Mouse (Mus musculus) CH12.LX (cell line): Measurements from ENCODE around the gene Olfr1394. TPM values are rescaled to one million over a fixed set of nuclear protein-coding genes. Genes with fewer than 3 reads are reported as not detected.
A peak's percentile ranks its signal among the peaks of the same experiment; 100 is the strongest.

ENCODE experiments used
- DNase-seq: peaks from one replicate; pipeline ENCODE4 v3.0.0-alpha.2; 2013; ENCODE audit errors: extremely low read depth
- H3K27ac ChIP-seq: 2 replicates; pipeline ENCODE4 v1.5.1; 2012; ENCODE audit warnings: low read depth, mild to moderate bottlenecking, control low read depth, moderate library complexity; ENCODE audit not compliant: insufficient read depth
- H3K27me3 ChIP-seq: replicated peaks from 2 replicates; pipeline ENCODE3; 2012; ENCODE audit warnings: inconsistent platforms
- H3K36me3 ChIP-seq, 2 experiments: replicated peaks in 1 of 2; 2 replicates each; pipeline versions ENCODE3 to v1.6.1; 2012; ENCODE audit warnings: inconsistent platforms in 1 of 2, low read length in 1 of 2, mild to moderate bottlenecking in 1 of 2, mixed read lengths in 1 of 2, moderate library complexity in 1 of 2; ENCODE audit not compliant: control insufficient read depth in 1 of 2, insufficient read depth in 1 of 2
- H3K4me1 ChIP-seq, 2 experiments: 2 replicates each; pipeline ENCODE4 v1.6.1; 2012; ENCODE audit warnings: inconsistent platforms in 1 of 2, moderate library complexity in 1 of 2; ENCODE audit not compliant: insufficient read depth in 2 of 2, control insufficient read depth in 1 of 2
- H3K4me2 ChIP-seq: 2 replicates; pipeline ENCODE4 v1.6.1; 2012; ENCODE audit warnings: low read depth, mild to moderate bottlenecking, control low read depth; ENCODE audit not compliant: poor library complexity, insufficient read depth, severe bottlenecking
- H3K4me3 ChIP-seq, 3 experiments: fragments of 150-350 bp in 1 of 3; sonication (generic) in 1 of 3; replicated peaks in 1 of 3; 2 replicates each; pipeline versions ENCODE3 to v1.5.1; 2011 to 2012; ENCODE audit warnings: low read depth in 2 of 3, low read length in 2 of 3, mild to moderate bottlenecking in 2 of 3, moderate library complexity in 2 of 3, control low read depth in 1 of 3, improper control_type of control experiment in 1 of 3, inconsistent platforms in 1 of 3, mixed read lengths in 1 of 3; ENCODE audit not compliant: poor library complexity in 1 of 3
- H3K79me2 ChIP-seq: replicated peaks from 2 replicates; pipeline ENCODE4 v1.6.1; 2012; ENCODE audit warnings: mild to moderate bottlenecking, moderate library complexity; ENCODE audit not compliant: control insufficient read depth, poor library complexity, insufficient read depth, severe bottlenecking; ENCODE audit errors: extremely low read depth
- H3K9ac ChIP-seq: 2 replicates; pipeline ENCODE4 v1.6.1; 2012; ENCODE audit warnings: low read depth, mild to moderate bottlenecking, control low read depth, moderate library complexity; ENCODE audit not compliant: insufficient read depth
- H3K9me3 ChIP-seq: replicated peaks from 2 replicates; pipeline ENCODE3; 2012; ENCODE audit warnings: low read length, inconsistent platforms, mixed read lengths
- BHLHE40 ChIP-seq: IDR thresholded peaks from 2 replicates; pipeline ENCODE4 v1.6.1; 2011; ENCODE audit warnings: mild to moderate bottlenecking, low read depth, low read length, improper control_type of control experiment
- CTCF ChIP-seq, 2 experiments: IDR thresholded peaks in 1 of 2; conservative IDR thresholded peaks in 1 of 2; 2 replicates each; pipeline ENCODE4 v1.5.1; 2011 to 2012; ENCODE audit warnings: low read depth in 2 of 2, low read length in 2 of 2, improper control_type of control experiment in 1 of 2, inconsistent platforms in 1 of 2, mild to moderate bottlenecking in 1 of 2, moderate library complexity in 1 of 2
- E2F4 ChIP-seq: IDR thresholded peaks from 2 replicates; pipeline ENCODE4 v1.6.1; 2011; ENCODE audit warnings: low read depth, low read length, improper control_type of control experiment; ENCODE audit not compliant: insufficient replicate concordance
- ELF1 ChIP-seq: IDR thresholded peaks from 2 replicates; pipeline ENCODE4 v1.6.1; 2014; ENCODE audit warnings: low read depth, mild to moderate bottlenecking, inconsistent platforms, low read length, improper control_type of control experiment
- GABPA ChIP-seq: IDR thresholded peaks from 2 replicates; pipeline ENCODE4 v1.6.1; 2012; ENCODE audit warnings: low read depth, low read length, improper control_type of control experiment, inconsistent platforms; ENCODE audit not compliant: insufficient replicate concordance
- JUND ChIP-seq: conservative IDR thresholded peaks from 2 replicates; pipeline ENCODE4 v1.6.1; 2011; ENCODE audit warnings: low read depth, low read length, improper control_type of control experiment
- MXI1 ChIP-seq: IDR thresholded peaks from 2 replicates; pipeline ENCODE4 v1.6.1; 2011; ENCODE audit warnings: mild to moderate bottlenecking, low read depth, low read length, improper control_type of control experiment
- MYC ChIP-seq: IDR thresholded peaks from 2 replicates; pipeline ENCODE4 v1.6.1; 2011; ENCODE audit warnings: low read depth, mild to moderate bottlenecking, improper control_type of control experiment, low read length
- NRF1 ChIP-seq: IDR thresholded peaks from 2 replicates; pipeline ENCODE4 v1.6.1; 2014; ENCODE audit warnings: low read depth, mild to moderate bottlenecking, inconsistent platforms, low read length, improper control_type of control experiment, moderate library complexity
- PAX5 ChIP-seq: IDR thresholded peaks from 2 replicates; pipeline ENCODE4 v1.6.1; 2012; ENCODE audit warnings: low read length, inconsistent platforms, mixed read lengths
- POLR2A ChIP-seq: IDR thresholded peaks from 2 replicates; pipeline ENCODE4 v1.6.1; 2011; ENCODE audit warnings: low read depth, mild to moderate bottlenecking, improper control_type of control experiment, low read length
- POLR2AphosphoS2 ChIP-seq: IDR thresholded peaks from 2 replicates; pipeline ENCODE4 v1.6.1; 2011; ENCODE audit warnings: low read depth, low read length, improper control_type of control experiment
- RAD21 ChIP-seq: IDR thresholded peaks from 2 replicates; pipeline ENCODE4 v1.6.1; 2011; ENCODE audit warnings: low read depth, mild to moderate bottlenecking, low read length, improper control_type of control experiment, moderate library complexity
- RCOR1 ChIP-seq: conservative IDR thresholded peaks from 2 replicates; pipeline ENCODE4 v1.6.1; 2012; ENCODE audit warnings: low read depth, mild to moderate bottlenecking, inconsistent platforms, low read length, improper control_type of control experiment
- SMC3 ChIP-seq: IDR thresholded peaks from 2 replicates; pipeline ENCODE4 v1.6.1; 2011; ENCODE audit warnings: low read depth, low read length, improper control_type of control experiment
- TBP ChIP-seq: conservative IDR thresholded peaks from 2 replicates; pipeline ENCODE4 v1.6.1; 2011; ENCODE audit warnings: low read depth, low read length, improper control_type of control experiment
- TCF12 ChIP-seq: IDR thresholded peaks from 2 replicates; pipeline ENCODE4 v1.6.1; 2014; ENCODE audit warnings: low read depth, mild to moderate bottlenecking, inconsistent platforms, low read length, improper control_type of control experiment
- USF1 ChIP-seq: IDR thresholded peaks from 2 replicates; pipeline ENCODE4 v1.6.1; 2014; ENCODE audit warnings: low read depth, mild to moderate bottlenecking, inconsistent platforms, low read length, improper control_type of control experiment
- USF2 ChIP-seq: conservative IDR thresholded peaks from 2 replicates; pipeline ENCODE4 v1.6.1; 2011; ENCODE audit warnings: low read depth, low read length, improper control_type of control experiment
- ZC3H11A ChIP-seq: IDR thresholded peaks from 2 replicates; pipeline ENCODE4 v1.6.1; 2012; ENCODE audit warnings: low read depth, mild to moderate bottlenecking, inconsistent platforms, low read length, improper control_type of control experiment
- ZNF384 ChIP-seq: IDR thresholded peaks from 2 replicates; pipeline ENCODE4 v1.6.1; 2012; ENCODE audit warnings: low read depth, low read length, improper control_type of control experiment, inconsistent platforms
- dilution Hi-C: fragments of 300-500 bp; cut with MboI; formaldehyde crosslinking; loops from 2 replicates; pipeline ENCODE4 v1.14.3; 2020; ENCODE audit warnings: low sequenced_read_pairs; ENCODE audit not compliant: extremely low pct_unique_long_range_greater_than_20kb, extremely low pct_ligation_motif_present
- in situ Hi-C: fragments of 300-500 bp; cut with MboI; formaldehyde crosslinking; loops from 3 replicates; pipeline ENCODE4 v1.14.3; 2019; ENCODE audit warnings: low sequenced_read_pairs, low pct_ligation_motif_present, low pct_unique_long_range_greater_than_20kb, mixed read lengths
- polyA plus RNA-seq: library from polyadenylated mRNA; unstranded; fragments of >175 nt; gene quantifications from 2 replicates; pipeline ENCODE4 v1.2.1, GENCODE M21; 2012; ENCODE audit warnings: low read depth; ENCODE audit not compliant: insufficient read length
- total RNA-seq, 2 experiments: library from RNA; depleted of rRNA; stranded (reverse); fragments of 300-350 nt in 1 of 2; fragments of >200 nt in 1 of 2; gene quantifications; 2 replicates each; pipeline ENCODE4 v1.2.3; 2012 to 2014

Gene Olfr1394
- total and polyA plus RNA-seq, 3 experiments = not detected

DNA sequence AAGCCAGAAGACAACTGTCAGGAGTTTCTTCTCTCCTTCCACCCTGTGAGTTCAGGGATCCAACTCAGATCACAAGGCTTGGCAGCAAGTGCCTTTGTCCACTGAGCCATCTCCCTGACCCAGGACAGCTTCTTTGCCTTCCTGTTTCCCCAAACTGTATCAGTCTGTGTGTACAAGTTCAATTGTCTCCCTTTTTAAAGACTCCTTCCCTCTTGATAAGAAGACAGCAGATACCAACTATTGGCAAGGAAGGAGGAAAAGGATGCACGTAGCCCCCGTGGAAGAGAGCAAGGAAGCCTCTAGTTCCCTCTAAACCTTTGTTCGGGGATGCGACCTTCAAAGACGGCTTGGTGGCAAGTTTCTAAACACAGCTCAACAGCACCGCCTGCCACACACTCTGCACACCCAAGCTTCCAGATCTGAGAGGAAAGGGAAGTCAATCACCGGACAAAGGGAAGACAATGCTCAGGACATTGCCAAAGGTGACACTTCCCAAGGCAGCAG lies 41.7 kb downstream of the Olfr1394 start:
- DNase-seq = no peak
- dilution Hi-C loops = no loop called here
- Histone ChIP-seq H3K4me3 (no peak overlapping the region), H3K36me3 (peaks cover 0 to 10% of the 10 kb centered on the region in 2 experiments), H3K9me3 (peaks cover 7% of the 10 kb centered on the region), H3K9ac (peak overlapping the region; percentile 22; the same call in 1 of the 2 replicates), H3K4me1 (peaks cover 6 to 17% of the 10 kb centered on the region in 2 experiments; a peak in 3 of 4 replicates), H3K27me3 (no peaks in the 10 kb centered on the region), H3K4me2 (peak overlapping the region; percentile 13; the same call in 1 of the 2 replicates), H3K79me2 (no peaks in the 10 kb centered on the region), H3K27ac (no peak overlapping the region)
- TF ChIP-seq ZNF384 = no peak
- TF ChIP-seq SMC3 = peak; percentile 4; the same call in 1 of the 2 replicates
- no peak for TF ChIP-seq TBP
- TF ChIP-seq CTCF (conservative IDR thresholded peaks at IDR 0.05 in 1 of 2, IDR thresholded peaks at IDR 0.05 in 1 of 2; ENCODE audit: low read depth in 2 of 2, low read length in 2 of 2) = 0 out of 4 replicates have a peak, but pooled peaks of 1 of the 2 experiments have one; percentile 12
- TF ChIP-seq RCOR1 = no peak
- no peak for TF ChIP-seq JUND
- TF ChIP-seq USF1 = no peak
- TF ChIP-seq POLR2A = no peak
- in situ Hi-C loops = loop anchor here (5.0 to 25.0 kb wide), 2 partner anchors 66 to 216 kb away; partner anchors contain the start of gene Olfr1389

DNA sequence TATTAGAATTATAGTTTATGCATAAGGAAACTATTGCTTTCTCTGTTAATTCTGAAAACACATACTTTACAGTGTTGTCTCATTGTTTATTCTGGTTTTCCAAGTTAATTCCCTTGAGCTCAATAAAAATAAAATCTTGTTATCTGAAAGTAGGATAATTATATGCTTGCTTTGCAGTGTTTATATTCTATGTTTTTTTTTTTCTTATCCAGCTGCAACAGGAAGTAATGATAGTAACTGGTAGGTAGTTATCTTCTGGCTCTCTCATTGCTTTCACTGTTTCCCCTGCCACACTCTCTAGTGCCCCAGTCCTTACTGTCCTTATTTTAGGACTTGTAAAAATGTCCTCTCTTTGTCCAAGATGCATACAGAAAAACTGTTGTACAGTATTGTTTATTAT lies 46.5 kb downstream of the Olfr1394 start:
- no peak overlapping the region for H3K4me2 ChIP-seq
- dilution Hi-C loops = no loop called here
- H3K36me3 ChIP-seq = peaks cover 0 to 10% of the 10 kb centered on the region in 2 experiments
- H3K9me3 ChIP-seq = peaks cover 7% of the 10 kb centered on the region
- H3K4me1 ChIP-seq = peaks cover 8 to 38% of the 10 kb centered on the region in 2 experiments
- no peak overlapping the region for H3K27ac ChIP-seq
- no peak overlapping the region for H3K9ac ChIP-seq
- no peak for TF ChIP-seq ZC3H11A
- TF ChIP-seq ELF1 = no peak
- TF ChIP-seq POLR2AphosphoS2 = no peak
- no peak for TF ChIP-seq USF2
- TF ChIP-seq USF1 = no peak
- TF ChIP-seq TCF12 = no peak
- no peak for TF ChIP-seq CTCF (conservative IDR thresholded peaks at IDR 0.05 in 1 of 2, IDR thresholded peaks at IDR 0.05 in 1 of 2; ENCODE audit: low read depth in 2 of 2, low read length in 2 of 2)
- no peak for TF ChIP-seq MYC
- no peak for TF ChIP-seq NRF1
- no peak for TF ChIP-seq E2F4
- no peak for TF ChIP-seq GABPA
- no peak for TF ChIP-seq POLR2A
- no peak for TF ChIP-seq PAX5
- no peak for TF ChIP-seq RAD21
- no peak for TF ChIP-seq MXI1
- TF ChIP-seq BHLHE40 = no peak
- TF ChIP-seq, all 38 proteins: peak for 0
- Histone ChIP-seq H3K27me3 (no peaks in the 10 kb centered on the region), H3K4me3 (no peak overlapping the region), H3K79me2 (peaks cover 8% of the 10 kb centered on the region)
- in situ Hi-C loops = no loop called here
- DNase-seq = no peak
